Mouse (Mus musculus) embryo, embryonic 11.5 days (tissue): ENCODE measurements around the gene Olfr726.

Experiments used
- DNase-seq: peaks from one replicate; pipeline ENCODE4 v3.0.0-alpha.2; 2012; ENCODE audit warnings: low read depth, low spot score

Gene Olfr726

DNA sequence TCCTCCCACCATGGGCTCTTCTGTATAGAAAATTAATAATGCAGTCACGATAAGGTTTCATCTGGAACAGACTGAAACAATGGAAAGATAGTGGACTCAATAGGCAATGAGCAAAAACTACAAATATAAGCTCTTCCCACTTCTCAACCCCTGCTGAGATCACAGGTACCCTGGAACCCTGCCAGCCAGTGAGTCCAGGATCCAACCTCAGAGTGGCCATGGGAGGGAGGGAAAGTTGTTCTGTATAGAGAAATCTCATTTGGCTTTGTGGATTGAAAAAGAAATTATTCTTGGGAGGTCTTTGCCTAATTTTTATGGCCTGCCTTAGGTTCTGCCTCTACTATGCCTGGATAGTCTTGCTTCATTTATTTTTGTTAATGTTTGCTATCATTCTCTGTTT lies at the start of gene Olfr726:
Olfr726 (minus strand) TSS at position 101 of the 400 bp plus-strand sequence.
- no peak for DNase-seq

DNA sequence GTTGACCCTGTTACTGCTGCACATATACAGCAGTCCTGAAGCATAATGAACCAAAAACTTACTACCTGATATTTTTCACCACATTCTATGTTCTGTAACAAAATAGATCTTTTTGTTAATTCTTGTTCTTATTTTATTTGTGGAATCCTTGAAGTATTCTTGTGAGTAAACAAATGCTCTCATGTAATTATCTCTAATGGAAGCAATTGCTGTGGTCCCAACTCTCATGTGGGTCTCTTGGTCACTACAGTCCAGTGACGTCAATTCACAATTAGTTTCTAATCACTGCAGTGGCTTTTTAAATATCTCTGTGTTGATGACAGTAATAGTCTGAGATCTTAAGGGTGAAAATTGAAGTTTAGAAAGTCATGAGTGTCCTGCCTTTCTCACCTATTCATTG lies 32.1 kb upstream of the Olfr726 start, which contains the start of gene Olfr727:
Olfr727 (plus strand) TSS at position 301 of the 400 bp plus-strand sequence.
- no peak for DNase-seq

DNA sequence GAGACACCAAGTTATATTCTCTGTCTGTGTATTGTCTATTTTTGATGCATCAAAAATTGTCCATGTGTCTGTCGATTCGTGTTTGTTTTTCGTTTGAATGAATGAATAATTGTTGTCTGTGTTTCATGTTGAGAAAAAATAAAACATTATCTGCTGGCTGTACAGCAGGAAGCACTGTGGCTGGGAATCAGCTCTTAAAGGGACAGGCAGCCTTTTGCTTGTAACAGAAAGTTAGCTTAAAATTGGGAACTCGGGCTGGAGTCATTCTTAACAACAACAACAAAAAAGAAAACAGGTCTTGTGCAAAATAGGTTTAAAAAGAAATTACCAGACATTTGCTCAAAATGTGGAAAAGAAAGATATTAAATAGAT lies 28.0 kb downstream of the Olfr726 start:
- no peak for DNase-seq

DNA sequence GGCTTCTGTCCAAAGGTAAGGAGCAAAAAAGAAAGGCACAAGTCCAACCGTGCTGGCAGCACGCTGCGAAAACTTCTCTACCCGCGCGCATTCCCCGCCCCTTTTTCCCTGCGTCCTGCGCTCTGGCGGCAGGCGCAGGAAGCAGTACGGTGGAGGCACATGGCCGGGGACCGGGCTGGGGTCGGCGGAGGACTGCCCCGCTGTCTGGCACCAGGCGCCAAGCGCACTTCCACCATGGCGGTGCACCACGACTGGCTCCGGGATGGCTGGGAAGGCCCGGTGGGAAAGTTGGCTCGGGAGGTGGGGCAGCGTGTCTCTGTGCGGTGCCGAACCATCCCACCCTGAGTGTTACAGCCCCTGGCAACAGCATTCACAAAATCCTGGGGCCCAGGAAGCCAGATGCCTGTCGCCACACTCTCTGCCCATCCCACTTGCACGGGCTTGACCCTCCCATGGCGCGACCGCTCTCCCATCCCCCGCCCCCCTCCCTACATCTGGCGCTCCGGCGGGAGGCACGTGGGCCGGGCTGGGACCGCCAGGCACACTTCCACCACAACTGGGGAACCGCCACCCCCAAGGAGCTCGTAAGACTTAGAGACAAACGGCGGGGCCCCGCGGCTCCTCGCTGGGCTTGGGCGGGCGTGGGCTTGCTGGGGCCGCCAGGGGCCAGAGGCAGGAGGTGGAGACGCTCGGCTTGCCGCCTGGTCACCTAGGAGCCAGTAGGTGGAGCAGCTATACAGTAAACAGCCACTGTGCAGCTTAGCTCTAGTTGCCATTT lies 28.6 kb downstream of the Olfr726 start:
- peak; percentile 58 for DNase-seq

DNA sequence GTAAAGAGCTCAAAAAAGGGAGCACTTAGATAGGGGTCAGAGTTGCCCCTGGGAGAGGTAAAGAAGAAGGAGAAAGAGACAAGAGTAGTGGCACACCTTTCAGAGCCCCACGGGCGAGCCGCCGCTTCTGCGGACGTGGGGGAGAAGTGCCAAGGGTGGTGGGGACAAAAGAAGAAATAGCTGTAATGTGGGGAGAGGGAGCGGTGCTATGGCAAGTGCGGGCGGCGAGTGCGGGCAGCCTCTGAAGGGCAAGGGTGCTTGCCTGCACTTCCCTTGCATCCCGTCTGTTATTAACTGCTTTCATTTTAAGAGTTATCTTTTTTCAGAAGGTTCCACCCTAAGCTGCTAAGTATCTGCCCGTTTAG lies 29.2 kb downstream of the Olfr726 start:
- DNase-seq = no peak

DNA sequence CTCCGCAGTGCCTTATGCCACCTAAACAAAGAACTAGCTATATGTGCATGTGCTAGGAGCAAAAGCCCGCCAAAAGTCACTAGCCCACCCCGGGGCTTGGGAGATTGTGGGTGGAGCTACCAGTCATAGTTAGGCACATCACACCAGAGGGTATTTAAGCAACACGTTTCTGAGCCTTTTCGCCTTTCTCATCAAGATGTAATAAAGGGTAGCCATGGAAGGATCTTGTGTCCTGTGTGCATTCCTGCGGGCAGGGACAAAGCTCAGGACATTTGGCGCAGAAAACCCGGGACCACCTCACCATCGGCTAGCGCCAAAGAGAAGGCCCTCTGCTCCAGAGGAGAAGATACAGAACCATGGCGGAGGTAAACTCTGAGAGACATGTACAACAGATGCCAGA lies 29.6 kb downstream of the Olfr726 start:
- peak; percentile 17 for DNase-seq

DNA sequence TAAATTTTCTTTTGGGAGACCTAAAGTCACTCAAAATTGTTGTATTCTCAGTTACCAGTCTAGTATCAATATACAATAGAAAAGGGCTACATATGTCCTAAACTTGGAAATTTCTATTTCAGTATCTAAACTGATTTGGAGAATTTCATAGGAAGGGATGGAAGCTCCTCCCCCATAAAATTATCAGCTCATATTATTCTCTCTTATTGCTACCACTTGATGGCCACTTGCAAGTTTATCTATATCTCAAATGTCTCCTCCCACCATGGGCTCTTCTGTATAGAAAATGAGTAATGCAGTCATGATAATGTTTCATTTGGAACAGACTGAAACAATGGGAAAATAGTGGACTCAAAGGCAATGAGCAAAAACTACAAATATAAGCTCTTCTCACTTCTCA lies 50.5 kb downstream of the Olfr726 start, which contains the start of gene Olfr725:
Olfr725 (minus strand) TSS at position 101 of the 400 bp plus-strand sequence.
- no peak for DNase-seq
